Mouse (Mus musculus) CH12.LX (cell line): ENCODE measurements at regions not wholly inside any gene's neighbourhood (a gene's known extent, or its start where the extent isn't known, plus 50 kb on each side); places are given as distances from the start of the nearest gene placed in this dataset.

Experiments
- DNase-seq: peaks from one replicate; pipeline ENCODE4 v3.0.0-alpha.2; 2013; ENCODE audit errors: extremely low read depth
- H3K27ac ChIP-seq: 2 replicates; pipeline ENCODE4 v1.5.1; 2012; ENCODE audit warnings: low read depth, mild to moderate bottlenecking, control low read depth, moderate library complexity; ENCODE audit not compliant: insufficient read depth
- H3K27me3 ChIP-seq: replicated peaks from 2 replicates; pipeline ENCODE3; 2012; ENCODE audit warnings: inconsistent platforms
- H3K36me3 ChIP-seq, 2 experiments: replicated peaks in 1 of 2; 2 replicates each; pipeline versions ENCODE3 to v1.6.1; 2012; ENCODE audit warnings: inconsistent platforms in 1 of 2, low read length in 1 of 2, mild to moderate bottlenecking in 1 of 2, mixed read lengths in 1 of 2, moderate library complexity in 1 of 2; ENCODE audit not compliant: control insufficient read depth in 1 of 2, insufficient read depth in 1 of 2
- H3K4me1 ChIP-seq, 2 experiments: 2 replicates each; pipeline ENCODE4 v1.6.1; 2012; ENCODE audit warnings: inconsistent platforms in 1 of 2, moderate library complexity in 1 of 2; ENCODE audit not compliant: insufficient read depth in 2 of 2, control insufficient read depth in 1 of 2
- H3K4me2 ChIP-seq: 2 replicates; pipeline ENCODE4 v1.6.1; 2012; ENCODE audit warnings: low read depth, mild to moderate bottlenecking, control low read depth; ENCODE audit not compliant: poor library complexity, insufficient read depth, severe bottlenecking
- H3K4me3 ChIP-seq, 3 experiments: fragments of 150-350 bp in 1 of 3; sonication (generic) in 1 of 3; replicated peaks in 1 of 3; 2 replicates each; pipeline versions ENCODE3 to v1.5.1; 2011 to 2012; ENCODE audit warnings: low read depth in 2 of 3, low read length in 2 of 3, mild to moderate bottlenecking in 2 of 3, moderate library complexity in 2 of 3, control low read depth in 1 of 3, improper control_type of control experiment in 1 of 3, inconsistent platforms in 1 of 3, mixed read lengths in 1 of 3; ENCODE audit not compliant: poor library complexity in 1 of 3
- H3K79me2 ChIP-seq: replicated peaks from 2 replicates; pipeline ENCODE4 v1.6.1; 2012; ENCODE audit warnings: mild to moderate bottlenecking, moderate library complexity; ENCODE audit not compliant: control insufficient read depth, poor library complexity, insufficient read depth, severe bottlenecking; ENCODE audit errors: extremely low read depth
- H3K9ac ChIP-seq: 2 replicates; pipeline ENCODE4 v1.6.1; 2012; ENCODE audit warnings: low read depth, mild to moderate bottlenecking, control low read depth, moderate library complexity; ENCODE audit not compliant: insufficient read depth
- H3K9me3 ChIP-seq: replicated peaks from 2 replicates; pipeline ENCODE3; 2012; ENCODE audit warnings: low read length, inconsistent platforms, mixed read lengths
- BHLHE40 ChIP-seq: IDR thresholded peaks from 2 replicates; pipeline ENCODE4 v1.6.1; 2011; ENCODE audit warnings: mild to moderate bottlenecking, low read depth, low read length, improper control_type of control experiment
- CHD2 ChIP-seq: IDR thresholded peaks from 2 replicates; pipeline ENCODE4 v1.6.1; 2011; ENCODE audit warnings: low read length, improper control_type of control experiment
- EP300 ChIP-seq: IDR thresholded peaks from 2 replicates; pipeline ENCODE4 v1.6.1; 2011; ENCODE audit warnings: low read length, improper control_type of control experiment
- MAX ChIP-seq: IDR thresholded peaks from 2 replicates; pipeline ENCODE4 v1.6.1; 2011; ENCODE audit warnings: low read length, improper control_type of control experiment
- MXI1 ChIP-seq: IDR thresholded peaks from 2 replicates; pipeline ENCODE4 v1.6.1; 2011; ENCODE audit warnings: mild to moderate bottlenecking, low read depth, low read length, improper control_type of control experiment
- MYC ChIP-seq: IDR thresholded peaks from 2 replicates; pipeline ENCODE4 v1.6.1; 2011; ENCODE audit warnings: low read depth, mild to moderate bottlenecking, improper control_type of control experiment, low read length
- NELFE ChIP-seq: IDR thresholded peaks from 2 replicates; pipeline ENCODE4 v1.6.1; 2011; ENCODE audit warnings: low read depth, low read length, improper control_type of control experiment
- POLR2A ChIP-seq: IDR thresholded peaks from 2 replicates; pipeline ENCODE4 v1.6.1; 2011; ENCODE audit warnings: low read depth, mild to moderate bottlenecking, improper control_type of control experiment, low read length
- POLR2AphosphoS2 ChIP-seq: IDR thresholded peaks from 2 replicates; pipeline ENCODE4 v1.6.1; 2011; ENCODE audit warnings: low read depth, low read length, improper control_type of control experiment
- RAD21 ChIP-seq: IDR thresholded peaks from 2 replicates; pipeline ENCODE4 v1.6.1; 2011; ENCODE audit warnings: low read depth, mild to moderate bottlenecking, low read length, improper control_type of control experiment, moderate library complexity
- SMC3 ChIP-seq: IDR thresholded peaks from 2 replicates; pipeline ENCODE4 v1.6.1; 2011; ENCODE audit warnings: low read depth, low read length, improper control_type of control experiment
- TBP ChIP-seq: conservative IDR thresholded peaks from 2 replicates; pipeline ENCODE4 v1.6.1; 2011; ENCODE audit warnings: low read depth, low read length, improper control_type of control experiment
- USF1 ChIP-seq: IDR thresholded peaks from 2 replicates; pipeline ENCODE4 v1.6.1; 2014; ENCODE audit warnings: low read depth, mild to moderate bottlenecking, inconsistent platforms, low read length, improper control_type of control experiment
- ZKSCAN1 ChIP-seq: IDR thresholded peaks from 2 replicates; pipeline ENCODE4 v1.6.1; 2012; ENCODE audit warnings: low read depth, inconsistent platforms, low read length, improper control_type of control experiment, borderline replicate concordance
- ZMIZ1 ChIP-seq: IDR thresholded peaks from 2 replicates; pipeline ENCODE4 v1.6.1; 2012; ENCODE audit warnings: low read depth, mild to moderate bottlenecking, inconsistent platforms, low read length, improper control_type of control experiment
- ZNF384 ChIP-seq: IDR thresholded peaks from 2 replicates; pipeline ENCODE4 v1.6.1; 2012; ENCODE audit warnings: low read depth, low read length, improper control_type of control experiment, inconsistent platforms
- dilution Hi-C: fragments of 300-500 bp; cut with MboI; formaldehyde crosslinking; loops from 2 replicates; pipeline ENCODE4 v1.14.3; 2020; ENCODE audit warnings: low sequenced_read_pairs; ENCODE audit not compliant: extremely low pct_unique_long_range_greater_than_20kb, extremely low pct_ligation_motif_present
- in situ Hi-C: fragments of 300-500 bp; cut with MboI; formaldehyde crosslinking; loops from 3 replicates; pipeline ENCODE4 v1.14.3; 2019; ENCODE audit warnings: low sequenced_read_pairs, low pct_ligation_motif_present, low pct_unique_long_range_greater_than_20kb, mixed read lengths

- dilution Hi-C loops (no loop called here), in situ Hi-C loops (no loop called here)
- Histone ChIP-seq H3K4me3 (no peak overlapping the region), H3K79me2 (no peaks in the 10 kb centered on the region), H3K4me2 (no peak overlapping the region), H3K27me3 (no peaks in the 10 kb centered on the region), H3K27ac (no peak overlapping the region), H3K9me3 (no peaks in the 10 kb centered on the region), H3K36me3 (no peaks in the 10 kb centered on the region), H3K4me1 (peaks cover 14 to 41% of the 10 kb centered on the region in 2 experiments), H3K9ac (no peak overlapping the region)
- DNase-seq, result peak; percentile 8
- no peak for TF ChIP-seq MYC
- no peak for TF ChIP-seq SMC3
- TF ChIP-seq NELFE, result no peak
- TF ChIP-seq ZNF384, result no peak
- TF ChIP-seq TBP, result no peak
- no peak for TF ChIP-seq MAX
- TF ChIP-seq, all 38 proteins: peak for 0
Measured at GRCm38 (mm10) chr12:8439957-8440356, 59.9 kb downstream of the Rhob start.

- no peak overlapping the region for H3K4me3 ChIP-seq
- in situ Hi-C loops (no loop called here), dilution Hi-C loops (no loop called here)
- H3K27ac ChIP-seq, result no peak overlapping the region
- DNase-seq, result peak; percentile 9
- TF ChIP-seq USF1, result no peak
- H3K9me3 ChIP-seq, result no peaks in the 10 kb centered on the region
- H3K9ac ChIP-seq, result no peak overlapping the region
- no peaks in the 10 kb centered on the region for H3K36me3 ChIP-seq
- H3K79me2 ChIP-seq, result no peaks in the 10 kb centered on the region
- H3K27me3 ChIP-seq, result no peaks in the 10 kb centered on the region
- peaks cover 14 to 41% of the 10 kb centered on the region in 2 experiments for H3K4me1 ChIP-seq
- H3K4me2 ChIP-seq, result no peak overlapping the region
Measured at GRCm38 (mm10) chr12:8439486-8439885, 60.3 kb downstream of the Rhob start.

GRCm38 (mm10) chr12:8438638-8439037, 61.2 kb downstream of the Rhob start:
- no peak overlapping the region for H3K4me3 ChIP-seq
- no peak for DNase-seq

More at GRCm38 (mm10) chr12:8438638-8439037, 61.2 kb downstream of the Rhob start:
- H3K36me3 ChIP-seq, result no peaks in the 10 kb centered on the region
- no peak overlapping the region for H3K27ac ChIP-seq
- no peaks in the 10 kb centered on the region for H3K79me2 ChIP-seq
- H3K4me2 ChIP-seq, result no peak overlapping the region
- dilution Hi-C loops, result no loop called here
- TF ChIP-seq MXI1 (no peak), SMC3 (no peak), ZMIZ1 (no peak), RAD21 (no peak), POLR2A (no peak), BHLHE40 (no peak), POLR2AphosphoS2 (no peak), EP300 (no peak), CHD2 (no peak), ZKSCAN1 (no peak), ZNF384 (no peak)
- TF ChIP-seq, all 38 proteins: peak for 0
- Histone ChIP-seq H3K4me1 (peaks cover 16 to 38% of the 10 kb centered on the region in 2 experiments), H3K9ac (no peak overlapping the region), H3K9me3 (no peaks in the 10 kb centered on the region), H3K27me3 (no peaks in the 10 kb centered on the region)
- in situ Hi-C loops, result no loop called here
